Mouse (Mus musculus) liver, embryonic 14.5 days (tissue): ENCODE measurements around the gene Ror1.

Experiments used
- CTCF ChIP-seq: IDR thresholded peaks from 2 replicates; pipeline ENCODE4 v1.5.1; 2016; ENCODE audit warnings: antibody characterized with exemption, low read depth, control low read depth
- EP300 ChIP-seq: IDR thresholded peaks from 2 replicates; pipeline ENCODE4 v1.6.1; 2016; ENCODE audit warnings: antibody characterized with exemption, low read depth

DNA sequence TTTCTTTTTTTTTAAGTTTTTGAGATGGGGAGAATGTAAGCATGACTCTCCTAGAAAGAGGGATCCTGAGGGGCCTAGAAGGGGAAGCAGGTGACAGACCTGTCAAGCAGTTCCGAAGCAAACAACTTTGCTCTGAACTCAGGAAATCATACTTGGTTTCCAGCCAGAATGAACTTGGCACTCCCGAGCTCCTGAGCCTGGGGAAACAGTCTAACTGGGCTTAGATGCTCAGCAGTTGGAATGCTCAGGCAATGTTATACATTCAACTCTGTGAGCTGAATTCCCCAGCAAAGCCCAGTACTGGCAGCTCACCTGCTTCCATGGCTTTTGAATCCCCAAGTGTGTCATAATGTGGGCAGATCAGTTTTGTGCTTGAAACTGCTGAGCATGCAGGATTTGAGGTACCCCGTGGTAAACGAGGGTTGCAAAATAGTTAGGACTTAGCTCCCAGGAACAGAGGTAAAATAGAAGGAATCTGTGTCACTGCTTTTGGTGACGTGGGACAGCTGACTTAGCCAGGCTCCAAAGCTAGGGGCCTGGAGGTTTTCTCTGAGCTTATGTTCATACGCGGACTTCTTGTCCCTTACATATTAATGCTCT is 47.1 kb upstream of the Ror1 start:
- TF ChIP-seq CTCF (no peak), EP300 (no peak)
